Mouse (Mus musculus): ENCODE data around the gene Itpr1. TPM values are rescaled to one million over a fixed set of nuclear protein-coding genes. Genes with fewer than 3 reads are reported as not detected.
A peak's percentile ranks its signal among the peaks of the same experiment; 100 is the strongest.

Itpr1 gene
- polyA plus RNA-seq, 1 experiment from 2014 or later = 16.6 TPM

- 63% methylated on average over 8 of the region's 8 CpGs for WGBS
- Histone ChIP-seq H3K9me3 (ENCODE audit: control insufficient read depth, low read length) (no peaks in the 10 kb centered on the region), H3K27ac (replicated peaks in 1 of 2; ENCODE audit: control insufficient read depth in 1 of 2, insufficient read depth in 1 of 2, low read depth in 2 of 2, low read length in 2 of 2) (no peak overlapping the region), H3K9ac (ENCODE audit: low read length) (no peak overlapping the region; the same call in 1 of the 2 replicates), H3K4me2 (ENCODE audit: low read length) (no peak overlapping the region), H3K36me3 (ENCODE audit: control insufficient read depth, insufficient read depth, low read length) (peaks cover 15% of the 10 kb centered on the region; the same call in 1 of the 2 replicates), H3K4me1 (ENCODE audit: control insufficient read depth in 2 of 2, insufficient read depth in 2 of 2, low read length in 2 of 2) (peaks cover 7 to 10% of the 10 kb centered on the region in 2 experiments), H3K4me3 (ENCODE audit: control insufficient read depth in 1 of 2, insufficient read depth in 1 of 2, low read depth in 1 of 2, low read length in 2 of 2) (no peak overlapping the region), H3K27me3 (ENCODE audit: control insufficient read depth, insufficient read depth, low read length) (no peaks in the 10 kb centered on the region)
- no peak for ATAC-seq (ENCODE audit: insufficient number of reproducible peaks, insufficient read depth, low FRiP score, low read depth)
Observed at GRCm38 (mm10) chr6:108431193-108431592, 218.3 kb downstream of the Itpr1 start.

- ATAC-seq (ENCODE audit: insufficient number of reproducible peaks, insufficient read depth, low FRiP score, low read depth) = no peak
Observed at GRCm38 (mm10) chr6:108432836-108433235, 219.9 kb downstream of the Itpr1 start.

GRCm38 (mm10) chr6:108434816-108435215, 221.9 kb downstream of the Itpr1 start:
- Histone ChIP-seq H3K27ac (replicated peaks in 1 of 2; ENCODE audit: control insufficient read depth in 1 of 2, insufficient read depth in 1 of 2, low read depth in 2 of 2, low read length in 2 of 2) (no peak overlapping the region), H3K4me1 (ENCODE audit: control insufficient read depth in 2 of 2, insufficient read depth in 2 of 2, low read length in 2 of 2) (peaks cover 7 to 18% of the 10 kb centered on the region in 2 experiments), H3K4me3 (ENCODE audit: control insufficient read depth in 1 of 2, insufficient read depth in 1 of 2, low read depth in 1 of 2, low read length in 2 of 2) (no peak overlapping the region), H3K36me3 (ENCODE audit: control insufficient read depth, insufficient read depth, low read length) (peaks cover 25% of the 10 kb centered on the region), H3K9ac (ENCODE audit: low read length) (no peak overlapping the region), H3K27me3 (ENCODE audit: control insufficient read depth, insufficient read depth, low read length) (no peaks in the 10 kb centered on the region), H3K4me2 (ENCODE audit: low read length) (no peak overlapping the region), H3K9me3 (ENCODE audit: control insufficient read depth, low read length) (no peaks in the 10 kb centered on the region)
- ATAC-seq (ENCODE audit: insufficient number of reproducible peaks, insufficient read depth, low FRiP score, low read depth) = no peak
- WGBS = 68% methylated on average over 6 of the region's 6 CpGs

More at GRCm38 (mm10) chr6:108432836-108433235, 219.9 kb downstream of the Itpr1 start:
- no peak overlapping the region for H3K4me2 ChIP-seq (ENCODE audit: low read length)
- 87% methylated on average over 4 of the region's 4 CpGs for WGBS
- H3K27ac ChIP-seq (replicated peaks in 1 of 2; ENCODE audit: control insufficient read depth in 1 of 2, insufficient read depth in 1 of 2, low read depth in 2 of 2, low read length in 2 of 2) = no peak overlapping the region
- peaks cover 15% of the 10 kb centered on the region; the same call in 1 of the 2 replicates for H3K36me3 ChIP-seq (ENCODE audit: control insufficient read depth, insufficient read depth, low read length)
- H3K9ac ChIP-seq (ENCODE audit: low read length) = no peak overlapping the region
- H3K4me3 ChIP-seq (ENCODE audit: control insufficient read depth in 1 of 2, insufficient read depth in 1 of 2, low read depth in 1 of 2, low read length in 2 of 2) = no peak overlapping the region
- no peaks in the 10 kb centered on the region for H3K9me3 ChIP-seq (ENCODE audit: control insufficient read depth, low read length)
- no peaks in the 10 kb centered on the region for H3K27me3 ChIP-seq (ENCODE audit: control insufficient read depth, insufficient read depth, low read length)
- peaks cover 7 to 18% of the 10 kb centered on the region in 2 experiments for H3K4me1 ChIP-seq (ENCODE audit: control insufficient read depth in 2 of 2, insufficient read depth in 2 of 2, low read length in 2 of 2)

GRCm38 (mm10) chr6:108435467-108435866, 222.6 kb downstream of the Itpr1 start:
- peaks cover 28% of the 10 kb centered on the region for H3K36me3 ChIP-seq (ENCODE audit: control insufficient read depth, insufficient read depth, low read length)
- H3K4me2 ChIP-seq (ENCODE audit: low read length) = no peak overlapping the region
- no peak for ATAC-seq (ENCODE audit: insufficient number of reproducible peaks, insufficient read depth, low FRiP score, low read depth)
- 44% methylated on average over 6 of the region's 6 CpGs for WGBS
- H3K4me3 ChIP-seq (ENCODE audit: control insufficient read depth in 1 of 2, insufficient read depth in 1 of 2, low read depth in 1 of 2, low read length in 2 of 2) = no peak overlapping the region
- peak overlapping the region in 1 of 2 experiments; percentile 53; a peak in 1 of 4 replicates for H3K27ac ChIP-seq (replicated peaks in 1 of 2; ENCODE audit: control insufficient read depth in 1 of 2, insufficient read depth in 1 of 2, low read depth in 2 of 2, low read length in 2 of 2)
- H3K4me1 ChIP-seq (ENCODE audit: control insufficient read depth in 2 of 2, insufficient read depth in 2 of 2, low read length in 2 of 2) = peaks cover 7 to 18% of the 10 kb centered on the region in 2 experiments
- H3K9ac ChIP-seq (ENCODE audit: low read length) = no peak overlapping the region
- H3K9me3 ChIP-seq (ENCODE audit: control insufficient read depth, low read length) = no peaks in the 10 kb centered on the region
- no peaks in the 10 kb centered on the region for H3K27me3 ChIP-seq (ENCODE audit: control insufficient read depth, insufficient read depth, low read length)

- Histone ChIP-seq H3K9ac (ENCODE audit: low read length) (no peak overlapping the region), H3K27ac (replicated peaks in 1 of 2; ENCODE audit: control insufficient read depth in 1 of 2, insufficient read depth in 1 of 2, low read depth in 2 of 2, low read length in 2 of 2) (peak overlapping the region; percentile 23 to 53; a peak in 1 of 4 replicates), H3K27me3 (ENCODE audit: control insufficient read depth, insufficient read depth, low read length) (no peaks in the 10 kb centered on the region), H3K4me3 (ENCODE audit: control insufficient read depth in 1 of 2, insufficient read depth in 1 of 2, low read depth in 1 of 2, low read length in 2 of 2) (no peak overlapping the region), H3K36me3 (ENCODE audit: control insufficient read depth, insufficient read depth, low read length) (peaks cover 37% of the 10 kb centered on the region), H3K9me3 (ENCODE audit: control insufficient read depth, low read length) (no peaks in the 10 kb centered on the region), H3K4me1 (ENCODE audit: control insufficient read depth in 2 of 2, insufficient read depth in 2 of 2, low read length in 2 of 2) (peaks cover 7 to 18% of the 10 kb centered on the region in 2 experiments), H3K4me2 (ENCODE audit: low read length) (no peak overlapping the region)
- 9% methylated on average over 5 of the region's 5 CpGs for WGBS
- ATAC-seq (ENCODE audit: insufficient number of reproducible peaks, insufficient read depth, low FRiP score, low read depth) = no peak; the same call in 1 of the 2 replicates
Observed at GRCm38 (mm10) chr6:108436608-108437007, 223.7 kb downstream of the Itpr1 start.

- H3K4me2 ChIP-seq (ENCODE audit: low read length) = no peak overlapping the region
- H3K27ac ChIP-seq (replicated peaks in 1 of 2; ENCODE audit: control insufficient read depth in 1 of 2, insufficient read depth in 1 of 2, low read depth in 2 of 2, low read length in 2 of 2) = no peak overlapping the region
- H3K9ac ChIP-seq (ENCODE audit: low read length) = no peak overlapping the region
- H3K9me3 ChIP-seq (ENCODE audit: control insufficient read depth, low read length) = no peaks in the 10 kb centered on the region
- WGBS = 97% methylated on average over 2 of the region's 2 CpGs
- H3K27me3 ChIP-seq (ENCODE audit: control insufficient read depth, insufficient read depth, low read length) = no peaks in the 10 kb centered on the region
- no peak for ATAC-seq (ENCODE audit: insufficient number of reproducible peaks, insufficient read depth, low FRiP score, low read depth)
- H3K4me3 ChIP-seq (ENCODE audit: control insufficient read depth in 1 of 2, insufficient read depth in 1 of 2, low read depth in 1 of 2, low read length in 2 of 2) = no peak overlapping the region
- H3K4me1 ChIP-seq (ENCODE audit: control insufficient read depth in 2 of 2, insufficient read depth in 2 of 2, low read length in 2 of 2) = peaks cover 1 to 14% of the 10 kb centered on the region in 2 experiments
- H3K36me3 ChIP-seq (ENCODE audit: control insufficient read depth, insufficient read depth, low read length) = peaks cover 32% of the 10 kb centered on the region
Observed at GRCm38 (mm10) chr6:108441290-108441689, 228.4 kb downstream of the Itpr1 start.

GRCm38 (mm10) chr6:108442291-108442690, 229.4 kb downstream of the Itpr1 start:
- no peak overlapping the region for H3K27ac ChIP-seq (replicated peaks in 1 of 2; ENCODE audit: control insufficient read depth in 1 of 2, insufficient read depth in 1 of 2, low read depth in 2 of 2, low read length in 2 of 2)
- H3K4me1 ChIP-seq (ENCODE audit: control insufficient read depth in 2 of 2, insufficient read depth in 2 of 2, low read length in 2 of 2) = peaks cover 7 to 15% of the 10 kb centered on the region in 2 experiments
- peaks cover 32% of the 10 kb centered on the region for H3K36me3 ChIP-seq (ENCODE audit: control insufficient read depth, insufficient read depth, low read length)
- no peak overlapping the region for H3K9ac ChIP-seq (ENCODE audit: low read length)
- H3K27me3 ChIP-seq (ENCODE audit: control insufficient read depth, insufficient read depth, low read length) = no peaks in the 10 kb centered on the region
- ATAC-seq (ENCODE audit: insufficient number of reproducible peaks, insufficient read depth, low FRiP score, low read depth) = no peak
- WGBS = 83% methylated on average over 3 of the region's 3 CpGs
- no peak overlapping the region for H3K4me3 ChIP-seq (ENCODE audit: control insufficient read depth in 1 of 2, insufficient read depth in 1 of 2, low read depth in 1 of 2, low read length in 2 of 2)
- H3K9me3 ChIP-seq (ENCODE audit: control insufficient read depth, low read length) = no peaks in the 10 kb centered on the region
- H3K4me2 ChIP-seq (ENCODE audit: low read length) = no peak overlapping the region

GRCm38 (mm10) chr6:108444435-108444834, 231.5 kb downstream of the Itpr1 start:
- no peak for ATAC-seq (ENCODE audit: insufficient number of reproducible peaks, insufficient read depth, low FRiP score, low read depth)
- Histone ChIP-seq H3K27ac (replicated peaks in 1 of 2; ENCODE audit: control insufficient read depth in 1 of 2, insufficient read depth in 1 of 2, low read depth in 2 of 2, low read length in 2 of 2) (no peak overlapping the region), H3K9ac (ENCODE audit: low read length) (no peak overlapping the region), H3K36me3 (ENCODE audit: control insufficient read depth, insufficient read depth, low read length) (peaks cover 22% of the 10 kb centered on the region), H3K27me3 (ENCODE audit: control insufficient read depth, insufficient read depth, low read length) (no peaks in the 10 kb centered on the region), H3K4me2 (ENCODE audit: low read length) (no peak overlapping the region), H3K4me1 (ENCODE audit: control insufficient read depth in 2 of 2, insufficient read depth in 2 of 2, low read length in 2 of 2) (peaks cover 14 to 25% of the 10 kb centered on the region in 2 experiments), H3K9me3 (ENCODE audit: control insufficient read depth, low read length) (no peaks in the 10 kb centered on the region), H3K4me3 (ENCODE audit: control insufficient read depth in 1 of 2, insufficient read depth in 1 of 2, low read depth in 1 of 2, low read length in 2 of 2) (no peak overlapping the region)
- 62% methylated on average over 7 of the region's 7 CpGs for WGBS

Data from heart, embryonic 14.5 days (tissue).